Mouse (Mus musculus) testis, adult 2 months (tissue): Measurements from ENCODE around the gene Ckap5. TPM values are rescaled to one million over a fixed set of nuclear protein-coding genes. Genes with fewer than 3 reads are reported as not detected.

Experiments used
- H3K27ac ChIP-seq: fragments of 200-500 bp; 2 replicates; pipeline ENCODE4 v1.5.1; 2012; ENCODE audit warnings: low read depth, low read length; ENCODE audit not compliant: control insufficient read depth, insufficient read depth
- H3K27me3 ChIP-seq: fragments of 200-500 bp; 2 replicates; pipeline ENCODE4 v1.6.1; 2012; ENCODE audit warnings: mild to moderate bottlenecking, low read length, moderate library complexity; ENCODE audit not compliant: control insufficient read depth, insufficient read depth
- H3K36me3 ChIP-seq: fragments of 200-500 bp; 2 replicates; pipeline ENCODE4 v1.6.1; 2012; ENCODE audit warnings: mild to moderate bottlenecking, low read length; ENCODE audit not compliant: control insufficient read depth, insufficient read depth
- H3K4me1 ChIP-seq: fragments of 200-500 bp; 2 replicates; pipeline ENCODE4 v1.6.1; 2012; ENCODE audit warnings: low read length; ENCODE audit not compliant: control insufficient read depth, insufficient read depth
- H3K4me3 ChIP-seq: fragments of 200-500 bp; 2 replicates; pipeline ENCODE4 v1.5.1; 2012; ENCODE audit warnings: low read depth, mild to moderate bottlenecking, low read length, moderate library complexity, mixed read lengths; ENCODE audit not compliant: control insufficient read depth
- CTCF ChIP-seq: fragments of 200-500 bp; IDR thresholded peaks from 2 replicates; pipeline ENCODE4 v1.5.1; 2012; ENCODE audit warnings: low read depth, mild to moderate bottlenecking, inconsistent platforms, low read length, moderate library complexity; ENCODE audit not compliant: control insufficient read depth, insufficient read depth, insufficient replicate concordance
- POLR2A ChIP-seq: fragments of 200-500 bp; IDR thresholded peaks from 2 replicates; pipeline ENCODE4 v1.6.1; 2012; ENCODE audit warnings: low read depth, mild to moderate bottlenecking, inconsistent platforms, low read length, moderate library complexity; ENCODE audit not compliant: control insufficient read depth
- polyA plus RNA-seq: library from polyadenylated mRNA; depleted of rRNA; stranded (reverse); fragments of >200 nt; gene quantifications from 2 replicates; pipeline ENCODE4 v1.2.3, GENCODE M21; 2012

Gene Ckap5
- polyA plus RNA-seq, 1 experiment: 36.3 TPM

DNA sequence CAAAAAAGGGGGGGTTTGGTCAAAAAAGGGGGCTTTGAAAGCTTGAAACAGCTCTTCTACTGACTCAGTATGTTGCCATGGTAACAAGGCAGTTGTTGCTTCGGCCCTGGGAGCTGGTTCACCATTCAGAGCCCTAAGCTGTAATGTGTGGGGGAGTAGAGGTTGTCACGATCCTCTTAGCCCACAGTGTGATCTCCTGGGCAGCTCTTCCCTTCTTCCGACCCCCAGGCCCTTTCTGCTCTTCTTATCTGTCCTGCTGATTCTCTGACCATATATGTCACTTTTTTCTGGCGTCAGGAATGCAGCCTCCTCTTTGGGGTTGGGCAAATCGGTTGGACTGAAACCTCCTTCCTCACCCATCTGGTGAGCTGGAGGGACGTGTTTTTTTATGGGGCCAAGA is 126.3 kb downstream of the Ckap5 start:
- H3K27me3 ChIP-seq: no peaks in the 10 kb centered on the region
- peak overlapping the region; percentile 56 for H3K4me3 ChIP-seq
- H3K4me1 ChIP-seq: peaks cover 28% of the 10 kb centered on the region
- peaks cover 5% of the 10 kb centered on the region for H3K36me3 ChIP-seq
- peak overlapping the region; percentile 69 for H3K27ac ChIP-seq
- no peak for TF ChIP-seq CTCF
- TF ChIP-seq POLR2A: no peak; the same call in 1 of the 2 replicates

DNA sequence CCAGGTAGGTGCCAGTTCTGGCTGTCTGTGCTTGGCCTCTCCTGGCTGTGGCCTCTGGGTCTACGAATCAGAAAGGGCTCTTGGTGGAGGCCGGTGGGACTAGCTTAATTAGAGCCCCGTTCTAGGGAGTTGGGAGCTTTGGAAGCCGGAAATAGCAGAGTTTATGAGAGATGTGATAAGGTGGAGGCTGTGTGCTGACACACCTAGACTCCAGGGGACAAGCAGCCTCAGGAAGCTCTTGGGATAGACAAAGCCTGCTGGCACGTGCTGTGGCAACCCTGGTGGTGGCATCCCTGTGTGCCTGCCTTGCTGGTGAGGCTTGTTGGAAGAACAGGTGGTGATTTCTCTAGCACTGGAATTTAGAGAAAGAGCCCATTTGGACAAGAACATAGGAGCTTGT is 128.8 kb downstream of the Ckap5 start:
- Histone ChIP-seq H3K27me3 (no peaks in the 10 kb centered on the region), H3K27ac (no peak overlapping the region), H3K4me3 (no peak overlapping the region), H3K36me3 (peaks cover 5% of the 10 kb centered on the region), H3K4me1 (peaks cover 24% of the 10 kb centered on the region)
- TF ChIP-seq POLR2A (no peak), CTCF (no peak)

DNA sequence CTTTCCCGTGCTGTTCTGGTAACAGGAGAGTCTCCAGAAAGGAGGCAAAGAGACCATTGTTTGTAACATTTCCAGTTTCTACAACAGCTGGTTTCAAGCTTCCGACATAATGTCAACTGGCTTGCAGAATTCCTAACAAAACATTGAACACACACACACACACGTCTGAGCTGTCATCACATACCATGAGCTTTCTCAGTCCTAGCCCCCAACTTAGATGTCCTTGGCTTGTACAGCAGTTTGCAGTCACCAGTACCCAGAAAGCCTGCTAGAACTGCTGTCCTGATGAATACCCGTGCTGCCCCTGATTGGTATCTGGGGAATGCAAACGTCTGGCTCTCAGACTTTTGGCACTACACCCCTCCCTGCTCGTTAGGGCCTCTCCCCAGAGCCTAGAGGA is 129.3 kb downstream of the Ckap5 start:
- Histone ChIP-seq H3K27ac (no peak overlapping the region), H3K4me1 (peaks cover 22% of the 10 kb centered on the region), H3K36me3 (peaks cover 5% of the 10 kb centered on the region)

DNA sequence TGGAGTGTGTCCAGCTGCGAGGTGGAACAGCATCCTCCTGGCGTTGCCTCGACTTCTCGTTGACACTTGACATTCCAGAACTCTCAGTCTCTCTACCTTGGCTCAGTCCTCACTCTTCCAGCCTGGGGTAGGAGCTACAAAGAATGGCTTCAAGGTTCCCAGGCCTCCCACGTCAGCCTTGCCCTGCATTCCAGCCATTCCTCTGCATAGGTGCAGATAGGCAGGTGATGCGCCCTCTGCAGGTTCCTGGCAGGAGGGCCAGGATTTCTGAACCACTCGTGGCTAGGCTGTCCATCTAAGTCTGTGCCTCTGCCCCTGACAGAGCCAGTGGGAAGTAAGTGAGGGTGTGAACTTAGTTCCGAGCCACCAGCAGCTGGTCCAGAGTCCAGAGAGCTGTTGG is 130.2 kb downstream of the Ckap5 start:
- 0 out of 2 replicates have a peak, but pooled peaks have one; percentile 4 for TF ChIP-seq CTCF
- no peak for TF ChIP-seq POLR2A
- Histone ChIP-seq H3K36me3 (peaks cover 5% of the 10 kb centered on the region), H3K27me3 (no peaks in the 10 kb centered on the region), H3K4me1 (peaks cover 17% of the 10 kb centered on the region), H3K27ac (no peak overlapping the region), H3K4me3 (no peak overlapping the region)

More for the DNA sequence above, 129.3 kb downstream of the Ckap5 start:
- no peak for TF ChIP-seq POLR2A
- no peak for TF ChIP-seq CTCF
- Histone ChIP-seq H3K27me3 (no peaks in the 10 kb centered on the region), H3K4me3 (no peak overlapping the region)

DNA sequence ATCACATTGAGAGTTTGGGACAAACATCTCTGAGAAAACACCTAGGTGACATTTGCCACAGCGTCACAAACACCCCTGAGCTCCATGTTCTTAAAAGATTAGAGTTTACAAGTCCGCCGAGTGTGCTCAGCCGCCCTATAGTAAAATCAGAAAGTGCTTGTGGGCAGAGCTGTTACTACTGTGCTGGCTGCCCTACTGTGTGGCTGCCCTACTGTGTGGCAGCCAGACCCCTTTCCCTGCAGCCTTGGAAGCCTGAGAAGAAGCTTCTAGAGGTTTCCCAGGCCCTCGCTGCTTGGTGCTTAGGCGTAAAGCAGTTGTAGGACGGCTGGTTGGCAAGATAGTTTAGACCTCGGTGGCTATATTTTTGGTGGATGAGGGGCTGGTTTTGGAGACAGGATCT is 133.1 kb downstream of the Ckap5 start:
- Histone ChIP-seq H3K4me3 (no peak overlapping the region), H3K4me1 (no peaks in the 10 kb centered on the region), H3K36me3 (peaks cover 5% of the 10 kb centered on the region), H3K27me3 (no peaks in the 10 kb centered on the region), H3K27ac (no peak overlapping the region)
- TF ChIP-seq CTCF (no peak), POLR2A (no peak)

DNA sequence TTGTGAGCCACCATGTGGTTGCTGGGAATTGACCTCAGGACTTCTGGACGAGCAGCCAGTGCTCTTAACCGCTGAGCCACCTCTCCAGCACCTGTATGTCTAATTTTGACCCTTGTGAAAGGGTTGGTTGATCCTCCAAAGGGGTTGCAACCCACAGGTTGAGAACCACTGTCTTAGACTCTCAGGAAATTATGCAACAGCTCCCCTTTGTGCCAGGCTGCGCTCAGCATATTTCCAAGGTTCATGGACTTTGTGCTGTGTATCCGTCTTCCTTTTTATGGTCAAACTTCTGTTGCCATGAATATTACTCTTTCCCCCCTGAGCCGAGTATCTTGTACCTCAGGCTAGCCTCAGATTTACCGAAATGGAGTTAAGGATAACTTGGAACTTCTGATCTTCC is 134.4 kb downstream of the Ckap5 start:
- no peak overlapping the region for H3K4me3 ChIP-seq
- no peaks in the 10 kb centered on the region for H3K4me1 ChIP-seq
- H3K36me3 ChIP-seq: peaks cover 5% of the 10 kb centered on the region
- no peaks in the 10 kb centered on the region for H3K27me3 ChIP-seq
- no peak overlapping the region for H3K27ac ChIP-seq
- TF ChIP-seq CTCF (no peak), POLR2A (no peak)

DNA sequence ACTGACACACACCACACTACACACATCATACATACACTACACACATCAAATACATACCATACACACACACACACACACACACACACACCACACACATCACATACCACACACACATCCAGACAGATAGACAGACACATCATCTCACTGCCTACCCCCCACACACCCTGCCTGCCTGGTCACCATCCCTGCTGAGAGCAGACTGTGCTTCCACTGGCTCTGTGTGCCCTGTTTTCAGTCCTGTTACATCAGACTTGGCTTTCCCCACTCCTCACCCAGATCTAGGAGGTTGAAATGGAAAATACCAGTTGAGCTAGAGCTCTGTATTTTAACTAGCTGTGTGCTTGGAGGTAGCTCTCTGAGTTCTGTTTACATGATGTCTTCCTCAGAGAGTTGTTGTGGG is 138.2 kb downstream of the Ckap5 start:
- Histone ChIP-seq H3K36me3 (no peaks in the 10 kb centered on the region; the same call in 1 of the 2 replicates), H3K4me1 (no peaks in the 10 kb centered on the region), H3K27ac (no peak overlapping the region), H3K27me3 (no peaks in the 10 kb centered on the region), H3K4me3 (no peak overlapping the region)
- TF ChIP-seq POLR2A: no peak
- TF ChIP-seq CTCF: no peak
